Mouse (Mus musculus) testis, adult 2 months (tissue): Measurements from ENCODE around the gene Pip5k1a. TPM values are rescaled to one million over a fixed set of nuclear protein-coding genes. Genes with fewer than 3 reads are reported as not detected.

ENCODE experiments used
- H3K27ac ChIP-seq: fragments of 200-500 bp; 2 replicates; pipeline ENCODE4 v1.5.1; 2012; ENCODE audit warnings: low read depth, low read length; ENCODE audit not compliant: control insufficient read depth, insufficient read depth
- H3K27me3 ChIP-seq: fragments of 200-500 bp; 2 replicates; pipeline ENCODE4 v1.6.1; 2012; ENCODE audit warnings: mild to moderate bottlenecking, low read length, moderate library complexity; ENCODE audit not compliant: control insufficient read depth, insufficient read depth
- H3K36me3 ChIP-seq: fragments of 200-500 bp; 2 replicates; pipeline ENCODE4 v1.6.1; 2012; ENCODE audit warnings: mild to moderate bottlenecking, low read length; ENCODE audit not compliant: control insufficient read depth, insufficient read depth
- H3K4me1 ChIP-seq: fragments of 200-500 bp; 2 replicates; pipeline ENCODE4 v1.6.1; 2012; ENCODE audit warnings: low read length; ENCODE audit not compliant: control insufficient read depth, insufficient read depth
- H3K4me3 ChIP-seq: fragments of 200-500 bp; 2 replicates; pipeline ENCODE4 v1.5.1; 2012; ENCODE audit warnings: low read depth, mild to moderate bottlenecking, low read length, moderate library complexity, mixed read lengths; ENCODE audit not compliant: control insufficient read depth
- CTCF ChIP-seq: fragments of 200-500 bp; IDR thresholded peaks from 2 replicates; pipeline ENCODE4 v1.5.1; 2012; ENCODE audit warnings: low read depth, mild to moderate bottlenecking, inconsistent platforms, low read length, moderate library complexity; ENCODE audit not compliant: control insufficient read depth, insufficient read depth, insufficient replicate concordance
- POLR2A ChIP-seq: fragments of 200-500 bp; IDR thresholded peaks from 2 replicates; pipeline ENCODE4 v1.6.1; 2012; ENCODE audit warnings: low read depth, mild to moderate bottlenecking, inconsistent platforms, low read length, moderate library complexity; ENCODE audit not compliant: control insufficient read depth
- polyA plus RNA-seq: library from polyadenylated mRNA; depleted of rRNA; stranded (reverse); fragments of >200 nt; gene quantifications from 2 replicates; pipeline ENCODE4 v1.2.3, GENCODE M21; 2012

Gene Pip5k1a
- polyA plus RNA-seq, 1 experiment, result 17.8 TPM

DNA sequence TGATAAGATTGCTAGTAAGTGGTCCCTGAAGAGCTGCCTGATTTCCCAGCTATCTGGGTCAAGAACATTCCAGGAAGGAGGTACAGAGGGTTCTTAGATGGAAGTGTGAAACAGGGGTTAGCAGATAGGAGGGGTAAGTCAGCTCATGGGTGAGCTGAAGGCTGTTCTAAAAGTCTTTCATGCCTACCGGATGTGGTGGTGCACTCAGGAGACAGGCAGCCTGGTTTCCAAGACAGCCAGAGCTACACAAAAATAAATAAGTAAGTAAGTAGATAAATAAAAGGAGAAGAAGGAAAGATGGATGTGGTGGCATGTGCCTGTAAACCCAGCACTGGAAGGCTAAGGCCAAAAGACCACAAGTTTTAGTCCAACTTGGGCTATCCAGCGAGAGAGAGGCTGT is 88.0 kb downstream of the Pip5k1a start:
- Histone ChIP-seq H3K27ac (no peak overlapping the region), H3K27me3 (no peaks in the 10 kb centered on the region), H3K4me1 (peaks cover 6% of the 10 kb centered on the region), H3K36me3 (no peaks in the 10 kb centered on the region), H3K4me3 (no peak overlapping the region)
- TF ChIP-seq CTCF (no peak), POLR2A (no peak)

- peak overlapping the region; percentile 94 for H3K27ac ChIP-seq
- peak overlapping the region; percentile 91 for H3K4me3 ChIP-seq
- no peaks in the 10 kb centered on the region; the same call in 1 of the 2 replicates for H3K36me3 ChIP-seq
- no peak for TF ChIP-seq POLR2A
- no peak for TF ChIP-seq CTCF
- H3K27me3 ChIP-seq, result no peaks in the 10 kb centered on the region
- peaks cover 7% of the 10 kb centered on the region for H3K4me1 ChIP-seq
These were observed 90.1 kb downstream of the Pip5k1a start for GRCm38 (mm10) chr3:95016532-95017056.

DNA sequence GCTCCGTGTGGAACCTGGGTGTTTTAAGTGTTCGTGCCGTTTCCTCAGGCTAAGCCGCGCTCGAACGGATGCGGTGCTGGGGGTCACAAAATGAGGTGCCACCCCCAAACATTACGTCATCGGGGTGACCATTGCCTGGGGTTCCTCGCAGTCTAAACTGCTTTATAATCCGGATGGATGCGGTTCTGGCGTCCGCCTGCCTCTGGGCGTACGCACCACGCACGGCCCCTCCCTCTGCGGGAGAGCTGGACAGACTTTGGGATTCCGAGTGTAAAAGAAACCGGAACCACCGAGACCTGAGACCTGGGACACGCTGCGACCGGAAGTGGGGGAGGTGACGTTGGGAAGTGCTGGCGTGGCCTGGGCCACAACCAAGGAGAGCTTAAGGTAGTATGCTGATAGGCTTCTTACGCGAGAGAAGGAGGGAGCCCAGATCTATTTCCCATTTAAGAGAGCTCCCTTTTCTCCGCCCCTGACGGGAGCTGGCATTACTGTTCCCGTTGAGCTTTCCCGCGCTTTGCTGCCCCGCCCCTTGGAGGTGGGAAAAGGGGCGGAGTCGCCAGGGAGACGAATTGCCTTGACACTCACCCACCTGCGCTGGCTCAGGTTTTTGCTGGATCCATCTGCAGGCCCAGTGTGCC is 90.7 kb downstream of the Pip5k1a start:
- Histone ChIP-seq H3K27me3 (no peaks in the 10 kb centered on the region), H3K4me3 (peak overlapping the region; percentile 91), H3K36me3 (no peaks in the 10 kb centered on the region; the same call in 1 of the 2 replicates), H3K27ac (peak overlapping the region; percentile 94), H3K4me1 (peaks cover 7% of the 10 kb centered on the region)
- TF ChIP-seq CTCF (peak; percentile 1; the same call in 1 of the 2 replicates), POLR2A (no peak; the same call in 1 of the 2 replicates)

GRCm38 (mm10) chr3:95015337-95015872 is 91.3 kb downstream of the Pip5k1a start, which contains the start of gene Zfp687:
Gene Zfp687, minus strand, starts transcription at chr3:95015448.
- peak within 1 kb of the TSS; percentile 97 for H3K27ac ChIP-seq
- H3K4me1 ChIP-seq, result peaks cover 7% of the 10 kb centered on the region
- TF ChIP-seq CTCF (no peak), POLR2A (peak; percentile 73)
- no peaks in the 10 kb centered on the region for H3K27me3 ChIP-seq
- H3K36me3 ChIP-seq, result no peaks in the 10 kb centered on the region; the same call in none of the 2 replicates
- H3K4me3 ChIP-seq, result peak within 1 kb of the TSS; percentile 91

GRCm38 (mm10) chr3:95014428-95015151 is 92.1 kb downstream of the Pip5k1a start:
- Histone ChIP-seq H3K4me1 (peaks cover 7% of the 10 kb centered on the region), H3K27me3 (no peaks in the 10 kb centered on the region), H3K27ac (peak overlapping the region; percentile 97), H3K4me3 (peak overlapping the region; percentile 91), H3K36me3 (no peaks in the 10 kb centered on the region; the same call in none of the 2 replicates)
- no peak for TF ChIP-seq CTCF
- TF ChIP-seq POLR2A, result no peak

- Histone ChIP-seq H3K27me3 (no peaks in the 10 kb centered on the region), H3K4me3 (peak overlapping the region; percentile 91), H3K4me1 (peaks cover 7% of the 10 kb centered on the region), H3K27ac (no peak overlapping the region), H3K36me3 (no peaks in the 10 kb centered on the region; the same call in none of the 2 replicates)
- TF ChIP-seq CTCF, result no peak
- no peak for TF ChIP-seq POLR2A
These were observed 92.9 kb downstream of the Pip5k1a start for GRCm38 (mm10) chr3:95013699-95014427.
